In genomic region chr1:170323001-170323400, GRCm38 (mm10) we compare ENCODE assay signal across 22 mouse cellular contexts. TPM values are rescaled to one million over a fixed set of nuclear protein-coding genes. Genes with fewer than 3 reads are reported as not detected.
A peak's percentile ranks its signal among the peaks of the same experiment; 100 is the strongest.
DNase-seq lines count a peak whose midpoint lies in the region; ATAC-seq and TF ChIP-seq lines count a peak whose summit lies in the region.
"Had no signal": no experiment of that assay in that cellular context is flagged by ENCODE, and none has a peak within 500 bp of the region (broad histone marks: within the 10 kb centered on the region; RNA-seq: fewer than 3 reads in every experiment).

No protein-coding gene starts in this region.

- H3K9me3 ChIP-seq in lung, embryonic 14.5 days (ENCODE audit: low read depth, low read length), result no peaks in the 10 kb centered on the region
- H3K9me3 ChIP-seq in midbrain, embryonic 15.5 days, result no peaks in the 10 kb centered on the region
- H3K9me3 ChIP-seq: embryonic facial prominence, embryonic 10.5 days; forebrain, embryonic 13.5 days; heart, embryonic 13.5 days; hindbrain, embryonic 15.5 days had no signal

- no peak overlapping the region for H3K27ac ChIP-seq in lung, embryonic 14.5 days (ENCODE audit: low read depth)
- H3K27ac ChIP-seq in midbrain, embryonic 15.5 days, result no peak overlapping the region
- H3K27ac ChIP-seq: embryonic facial prominence, embryonic 10.5 days; forebrain, embryonic 13.5 days; heart, embryonic 13.5 days; hindbrain, embryonic 15.5 days had no signal

- WGBS in lung, embryonic 14.5 days, result 66% methylated on average over 10 of the region's 10 CpGs
- WGBS in midbrain, embryonic 15.5 days, result 87% methylated on average over 10 of the region's 10 CpGs

- DNase-seq in brain, adult 2 months (ENCODE audit: low read depth, low spot score), result peak; percentile 44
- peak; percentile 40 for DNase-seq in lung, embryonic 14.5 days
- DNase-seq in lung, postnatal 10 days, result peak; percentile 40
- DNase-seq in lung, postnatal 4 days, result peak; percentile 28 to 58
- no peak for DNase-seq in neural tube, embryonic 10.5 days (ENCODE audit: extremely low spot score, low spot score)
- no peak for DNase-seq in gastrocnemius, postnatal 14 days
- DNase-seq: adrenal gland, postnatal 10 days; cerebellum, adult 11-12 months; cerebellum, adult 9-11 months; cerebellum, postnatal 36 days; gastrocnemius, postnatal 10 days; heart, postnatal 36 days had no signal

- peak; percentile 65; the same call in 1 of the 2 replicates for ATAC-seq in lung, embryonic 14.5 days (ENCODE audit: insufficient read depth)
- ATAC-seq in midbrain, embryonic 15.5 days (replicated peaks), result no peak
- ATAC-seq: forebrain, embryonic 13.5 days had no signal

- H3K9ac ChIP-seq in lung, embryonic 14.5 days, result no peak overlapping the region
- no peak overlapping the region for H3K9ac ChIP-seq in midbrain, embryonic 15.5 days
- H3K9ac ChIP-seq: forebrain, embryonic 13.5 days; heart, embryonic 13.5 days; hindbrain, embryonic 15.5 days had no signal

- H3K4me1 ChIP-seq in lung, embryonic 14.5 days (ENCODE audit: insufficient read depth), result no peaks in the 10 kb centered on the region
- H3K4me1 ChIP-seq in midbrain, embryonic 15.5 days, result no peaks in the 10 kb centered on the region
- H3K4me1 ChIP-seq: forebrain, embryonic 13.5 days; heart, embryonic 13.5 days; hindbrain, embryonic 15.5 days had no signal

- H3K4me3 ChIP-seq in lung, embryonic 14.5 days (ENCODE audit: low read depth, low read length), result no peak overlapping the region
- H3K4me3 ChIP-seq in midbrain, embryonic 15.5 days, result no peak overlapping the region
- H3K4me3 ChIP-seq: embryonic facial prominence, embryonic 10.5 days; forebrain, embryonic 13.5 days; heart, embryonic 13.5 days; hindbrain, embryonic 15.5 days had no signal

- no peaks in the 10 kb centered on the region for H3K36me3 ChIP-seq in lung, embryonic 14.5 days (ENCODE audit: insufficient read depth)
- H3K36me3 ChIP-seq in midbrain, embryonic 15.5 days (replicated peaks), result no peaks in the 10 kb centered on the region
- H3K36me3 ChIP-seq: embryonic facial prominence, embryonic 10.5 days had no signal

- no peak overlapping the region for H3K4me2 ChIP-seq in lung, embryonic 14.5 days
- H3K4me2 ChIP-seq in midbrain, embryonic 15.5 days, result no peak overlapping the region
- H3K4me2 ChIP-seq: forebrain, embryonic 13.5 days; heart, embryonic 13.5 days; hindbrain, embryonic 15.5 days had no signal

- no peaks in the 10 kb centered on the region for H3K27me3 ChIP-seq in lung, embryonic 14.5 days (ENCODE audit: insufficient read depth, low read length)
- H3K27me3 ChIP-seq in midbrain, embryonic 15.5 days (replicated peaks), result no peaks in the 10 kb centered on the region
- H3K27me3 ChIP-seq: forebrain, embryonic 13.5 days; heart, embryonic 13.5 days; hindbrain, embryonic 15.5 days had no signal

- intact Hi-C loops in gastrocnemius, postnatal 14 days (cut with DNase I; ENCODE audit: low total_unique reads), result no loop called here

- TF ChIP-seq CTCF in lung, embryonic 14.5 days (IDR thresholded peaks at IDR 0.05; ENCODE audit: low read depth), result no peak

RNA-seq across cellular contexts. Expression of gene Spata46, which starts 14.4 kb away (rescaled TPM):
- 1.2 and 1.6 TPM in 2 replicates for polyA plus RNA-seq in lung, embryonic 14.5 days (2014; fragmentation: Nextera tagmentation; extraction: Ambion mirVana)
- 1.2 and 2.0 TPM in 2 replicates for polyA plus RNA-seq in midbrain, embryonic 15.5 days (2015; fragmentation: Nextera tagmentation; extraction: Ambion mirVana)
- not detected for total RNA-seq in gastrocnemius, postnatal 14 days (2021)
- total RNA-seq: adrenal gland, postnatal 10 days; adrenal gland, postnatal 4 days; gastrocnemius, postnatal 10 days; heart, adult 8-10 months; heart, postnatal 36 days; MEL had no signal
- polyA plus RNA-seq: C2C12 had no signal

RNA-seq across cellular contexts. Expression of gene Gm7694, which starts 16.9 kb away (rescaled TPM):
- polyA plus RNA-seq in lung, embryonic 14.5 days (2014; fragmentation: Nextera tagmentation; extraction: Ambion mirVana), result 2.7 and 2.9 TPM in 2 replicates
- 1.6 TPM in 2 replicates for polyA plus RNA-seq in midbrain, embryonic 15.5 days (2015; fragmentation: Nextera tagmentation; extraction: Ambion mirVana)
- total RNA-seq in gastrocnemius, postnatal 14 days (2021), result under 1 TPM; 0.84 to 0.92 TPM

RNA-seq across cellular contexts. Expression of gene Sh2d1b1, which starts 45.9 kb away (rescaled TPM):
- 0.28 and 0.45 TPM in 2 replicates for polyA plus RNA-seq in lung, embryonic 14.5 days (2014; fragmentation: Nextera tagmentation; extraction: Ambion mirVana)
- polyA plus RNA-seq in midbrain, embryonic 15.5 days (2015; fragmentation: Nextera tagmentation; extraction: Ambion mirVana), result 0.06 TPM in 1 of 2 replicates, not detected in the other
- total RNA-seq in gastrocnemius, postnatal 14 days (2021), result not detected
- total RNA-seq: gastrocnemius, postnatal 10 days; MEL had no signal
- polyA plus RNA-seq: embryonic facial prominence, embryonic 10.5 days; forebrain, embryonic 13.5 days; heart, embryonic 13.5 days; hindbrain, embryonic 11.5 days had no signal

Comparison
In these comparisons a context has a peak if more than half of its experiments do, and no peak if none do; other contexts are left out.
1. DNase-seq: peak in brain, adult 2 months (single experiment), lung, embryonic 14.5 days (single experiment), lung, postnatal 10 days (single experiment) and lung, postnatal 4 days (2 of 2); none in neural tube, embryonic 10.5 days (single experiment) and gastrocnemius, postnatal 14 days (single experiment).